Mouse (Mus musculus) adrenal gland, adult 18-20 months (tissue): ENCODE measurements around the gene Grin2a. TPM values are rescaled to one million over a fixed set of nuclear protein-coding genes. Genes with fewer than 3 reads are reported as not detected.

Source experiments
- DNase-seq, 2 experiments: peaks; one replicate each; pipeline ENCODE4 v3.0.0; 2021 to 2022; ENCODE audit warnings: low spot score in 2 of 2
- total RNA-seq, 2 experiments: library from RNA; stranded (reverse); gene quantifications; 1 replicate in 1 of 2; 2 replicates in 1 of 2; pipeline ENCODE4 v1.2.3; 2021

The Grin2a gene
- total RNA-seq, 2 experiments from 2014 or later = 0.32 to 2.2 TPM

GRCm38 (mm10) chr16:9527214-9527613, 468.1 kb downstream of the Grin2a start:
- DNase-seq = no peak

- no peak for DNase-seq
These were observed 472.0 kb downstream of the Grin2a start for GRCm38 (mm10) chr16:9523314-9523713.

Other genes with a start within 250 kb of the Grin2a start
- not detected for gene Rpl39l, start 174.7 kb upstream of the Grin2a start, total RNA-seq
- gene Atf7ip2, start 197.2 kb upstream of the Grin2a start, total RNA-seq = under 1 TPM; 0.29 to 0.99 TPM